Mouse (Mus musculus) embryonic fibroblast, embryonic 13.5 days (primary cell): ENCODE measurements around the gene Smarca4.

ENCODE experiments used
- CTCF ChIP-seq: IDR thresholded peaks from 2 replicates; pipeline ENCODE4 v1.5.1; 2011; ENCODE audit warnings: mild to moderate bottlenecking, control low read depth, low read length, moderate library complexity, borderline replicate concordance; ENCODE audit not compliant: insufficient read depth
- POLR2A ChIP-seq: IDR thresholded peaks from 2 replicates; pipeline ENCODE4 v1.6.1; 2011; ENCODE audit warnings: low read depth, mild to moderate bottlenecking, control low read depth, low read length, moderate library complexity

GRCm38 (mm10) chr9:21728261-21728832, 112.4 kb downstream of the Smarca4 start:
- TF ChIP-seq CTCF (no peak), POLR2A (no peak)
